Mouse (Mus musculus) midbrain, embryonic 14.5 days (tissue): ENCODE results near the gene Nfkbid. TPM values are rescaled to one million over a fixed set of nuclear protein-coding genes. Genes with fewer than 3 reads are reported as not detected.

Experiments used
- ATAC-seq: fragments of 200-750 bp; cut with Nextera tagmentation; 2 replicates; pipeline ENCODE4 v1.8.0; 2017; ENCODE audit warnings: moderate number of reproducible peaks, moderate library complexity; ENCODE audit not compliant: low FRiP score, low TSS enrichment
- DNase-seq: peaks from one replicate; pipeline ENCODE4 v3.0.0-alpha.2; 2015
- H3K27ac ChIP-seq: fragments of 300-500 bp; sonication (generic); replicated peaks from 2 replicates; pipeline ENCODE4 v1.5.1; 2014; ENCODE audit warnings: mild to moderate bottlenecking, low read depth, low read length, moderate library complexity
- H3K27me3 ChIP-seq: fragments of 300-500 bp; sonication (generic); 2 replicates; pipeline ENCODE4 v1.6.1; 2014; ENCODE audit warnings: low read length, control low read depth, mixed read lengths; ENCODE audit not compliant: control insufficient read depth, insufficient read depth
- H3K36me3 ChIP-seq: fragments of 300-500 bp; sonication (generic); 2 replicates; pipeline ENCODE4 v1.6.1; 2014; ENCODE audit warnings: low read length, control low read depth; ENCODE audit not compliant: control insufficient read depth, insufficient read depth
- H3K4me1 ChIP-seq: fragments of 300-500 bp; sonication (generic); 2 replicates; pipeline ENCODE4 v1.6.1; 2014; ENCODE audit warnings: mild to moderate bottlenecking, antibody characterized with exemption, low read length, control low read depth; ENCODE audit not compliant: control insufficient read depth, insufficient read depth
- H3K4me2 ChIP-seq: fragments of 300-500 bp; sonication (generic); 2 replicates; pipeline ENCODE4 v1.6.1; 2014; ENCODE audit warnings: mild to moderate bottlenecking, low read length, moderate library complexity
- H3K4me3 ChIP-seq: fragments of 300-500 bp; sonication (generic); replicated peaks from 2 replicates; pipeline ENCODE4 v1.5.1; 2014; ENCODE audit warnings: low read depth, low read length
- H3K9ac ChIP-seq: fragments of 300-500 bp; sonication (generic); replicated peaks from 2 replicates; pipeline ENCODE4 v1.6.1; 2014; ENCODE audit warnings: mild to moderate bottlenecking, low read length, moderate library complexity
- H3K9me3 ChIP-seq: fragments of 300-500 bp; sonication (generic); 2 replicates; pipeline ENCODE4 v1.6.1; 2016; ENCODE audit warnings: low read length, control low read depth, mixed read lengths; ENCODE audit not compliant: control insufficient read depth
- WGBS: fragments of 180-500 bp; shearing (Covaris S2); extraction: QIAGEN DNeasy Blood & Tissue Kit; methylation state at CpG from one replicate; pipeline ENCODE4 v1.1.7; 2014; 5-methylcytosine and 5-hydroxymethylcytosine counted together
- polyA plus RNA-seq: library from polyadenylated mRNA; unstranded; fragments of >200 nt; fragmentation: Nextera tagmentation; extraction: Ambion mirVana; gene quantifications from 2 replicates; pipeline ENCODE4 v1.2.1, GENCODE M21; 2014

The Nfkbid gene
- polyA plus RNA-seq, 1 experiment from 2014 or later, result 1.4 TPM

GRCm38 (mm10) chr7:30435156-30435555 is 13.6 kb downstream of the Nfkbid start:
- H3K27ac ChIP-seq, result no peak overlapping the region
- no peak overlapping the region for H3K4me3 ChIP-seq
- ATAC-seq (no peak; the same call in 1 of the 2 replicates), DNase-seq (no peak)
- H3K27me3 ChIP-seq, result no peaks in the 10 kb centered on the region
- H3K36me3 ChIP-seq, result peaks cover 65% of the 10 kb centered on the region
- WGBS, result 55% methylated on average over 9 of the region's 9 CpGs
- no peaks in the 10 kb centered on the region for H3K4me1 ChIP-seq
- H3K9ac ChIP-seq, result no peak overlapping the region
- H3K9me3 ChIP-seq, result no peaks in the 10 kb centered on the region
- H3K4me2 ChIP-seq, result no peak overlapping the region

DNA sequence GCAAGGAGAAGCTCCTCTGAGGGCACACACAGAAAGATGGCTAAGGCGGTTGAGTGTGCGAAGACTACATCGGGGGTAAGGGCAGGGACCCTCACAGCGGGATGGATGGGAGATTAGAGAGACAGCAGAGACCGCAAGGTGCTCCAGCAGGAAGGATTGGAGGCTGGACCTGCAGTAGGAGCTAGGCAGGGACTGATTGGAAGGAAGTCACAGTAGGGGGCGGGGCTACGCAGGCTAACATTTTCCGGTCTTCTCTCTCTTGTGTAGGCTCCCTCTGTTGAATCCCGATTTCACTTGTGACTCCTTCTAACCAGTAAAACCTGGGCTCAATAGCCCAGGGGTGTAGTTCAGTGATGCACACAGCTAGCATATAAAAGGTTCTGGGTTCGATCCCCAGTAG is 15.3 kb downstream of the Nfkbid start:
- no peak overlapping the region for H3K4me2 ChIP-seq
- WGBS, result 29% methylated on average over 10 of the region's 10 CpGs
- peaks cover 80% of the 10 kb centered on the region for H3K36me3 ChIP-seq
- ATAC-seq, result no peak
- H3K4me1 ChIP-seq, result no peaks in the 10 kb centered on the region
- no peak overlapping the region for H3K27ac ChIP-seq
- DNase-seq, result peak; percentile 24
- no peaks in the 10 kb centered on the region for H3K27me3 ChIP-seq
- H3K9me3 ChIP-seq, result no peaks in the 10 kb centered on the region
- H3K9ac ChIP-seq, result no peak overlapping the region
- H3K4me3 ChIP-seq, result no peak overlapping the region

DNA sequence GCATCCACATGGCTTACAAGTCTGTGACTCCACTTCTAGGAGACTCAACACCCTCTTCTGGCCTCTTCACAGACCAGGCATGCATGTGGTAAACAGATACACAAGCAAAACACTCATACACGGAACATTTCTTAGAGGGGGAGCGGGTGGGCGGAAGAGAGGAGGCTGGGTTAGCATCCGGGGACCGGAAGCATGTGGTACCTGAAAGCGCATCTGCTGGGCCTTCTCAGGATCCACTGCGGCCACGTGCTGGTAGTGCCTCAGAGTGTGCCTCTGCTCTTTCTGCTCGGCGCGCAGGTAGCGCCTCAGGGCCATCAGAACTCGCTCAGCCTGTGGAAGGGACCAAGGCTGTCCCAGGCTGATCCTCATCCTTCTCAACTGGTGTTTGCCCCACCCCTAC is 18.2 kb downstream of the Nfkbid start:
- Histone ChIP-seq H3K27ac (no peak overlapping the region), H3K4me2 (no peak overlapping the region), H3K4me1 (peaks cover 2% of the 10 kb centered on the region; the same call in 1 of the 2 replicates), H3K4me3 (no peak overlapping the region), H3K9me3 (no peaks in the 10 kb centered on the region), H3K9ac (no peak overlapping the region), H3K36me3 (peaks cover 83% of the 10 kb centered on the region), H3K27me3 (no peaks in the 10 kb centered on the region)
- no peak for DNase-seq
- ATAC-seq, result no peak
- 82% methylated on average over 13 of the region's 13 CpGs for WGBS

GRCm38 (mm10) chr7:30440697-30441096 is 19.2 kb downstream of the Nfkbid start:
- Histone ChIP-seq H3K4me3 (no peak overlapping the region), H3K27ac (no peak overlapping the region), H3K36me3 (peaks cover 73% of the 10 kb centered on the region), H3K9me3 (no peaks in the 10 kb centered on the region), H3K4me1 (peaks cover 2% of the 10 kb centered on the region; the same call in 1 of the 2 replicates), H3K27me3 (no peaks in the 10 kb centered on the region), H3K4me2 (no peak overlapping the region), H3K9ac (no peak overlapping the region)
- DNase-seq, result peak; percentile 82
- WGBS, result 17% methylated on average over 5 of the region's 5 CpGs
- no peak for ATAC-seq

GRCm38 (mm10) chr7:30443696-30444095 is 22.2 kb downstream of the Nfkbid start:
- peaks cover 46% of the 10 kb centered on the region for H3K36me3 ChIP-seq
- H3K27ac ChIP-seq, result peak overlapping the region; percentile 98; the same call in 1 of the 2 replicates
- peak overlapping the region; percentile 86 for H3K4me3 ChIP-seq
- peak overlapping the region; percentile 90 for H3K4me2 ChIP-seq
- WGBS, result 15% methylated on average over 9 of the region's 9 CpGs
- no peaks in the 10 kb centered on the region for H3K9me3 ChIP-seq
- H3K4me1 ChIP-seq, result peaks cover 7% of the 10 kb centered on the region; the same call in 1 of the 2 replicates
- ATAC-seq (no peak), DNase-seq (peak; percentile 58)
- no peaks in the 10 kb centered on the region for H3K27me3 ChIP-seq
- H3K9ac ChIP-seq, result peak overlapping the region; percentile 99

- ATAC-seq (peak; percentile 66), DNase-seq (peak; percentile 95)
- WGBS, result under 1% methylated on average over 37 of the region's 38 CpGs
- peak overlapping the region; percentile 86 for H3K4me3 ChIP-seq
- H3K4me2 ChIP-seq, result peak overlapping the region; percentile 90
- H3K4me1 ChIP-seq, result peaks cover 7% of the 10 kb centered on the region; the same call in 1 of the 2 replicates
- H3K27me3 ChIP-seq, result no peaks in the 10 kb centered on the region
- H3K9me3 ChIP-seq, result no peaks in the 10 kb centered on the region
- peak overlapping the region; percentile 99 for H3K9ac ChIP-seq
- H3K27ac ChIP-seq, result peak overlapping the region; percentile 98
- peaks cover 39% of the 10 kb centered on the region for H3K36me3 ChIP-seq
These were observed 22.8 kb downstream of the Nfkbid start for GRCm38 (mm10) chr7:30444154-30444970.

GRCm38 (mm10) chr7:30444971-30445751 is 23.6 kb downstream of the Nfkbid start, which contains the start of gene Aplp1:
TSS of gene Aplp1 (minus strand) at chr7:30445535.
- DNase-seq, result peak; percentile 92
- H3K36me3 ChIP-seq, result peaks cover 31% of the 10 kb centered on the region
- peak within 1 kb of the TSS; percentile 86 for H3K4me3 ChIP-seq
- peaks cover 7% of the 10 kb centered on the region; the same call in 1 of the 2 replicates for H3K4me1 ChIP-seq
- peak; percentile 87 for ATAC-seq
- H3K9me3 ChIP-seq, result no peaks in the 10 kb centered on the region
- under 1% methylated on average over 62 of the region's 72 CpGs for WGBS
- H3K9ac ChIP-seq, result peak within 1 kb of the TSS; percentile 99
- H3K27me3 ChIP-seq, result no peaks in the 10 kb centered on the region
- H3K4me2 ChIP-seq, result peak within 1 kb of the TSS; percentile 90
- peak within 1 kb of the TSS; percentile 98 for H3K27ac ChIP-seq

- Histone ChIP-seq H3K27me3 (peaks cover 26% of the 10 kb centered on the region), H3K9me3 (no peaks in the 10 kb centered on the region), H3K4me3 (no peak overlapping the region), H3K27ac (no peak overlapping the region), H3K9ac (no peak overlapping the region), H3K36me3 (no peaks in the 10 kb centered on the region), H3K4me2 (no peak overlapping the region), H3K4me1 (peaks cover 5% of the 10 kb centered on the region; the same call in 1 of the 2 replicates)
- no peak for DNase-seq
- ATAC-seq, result no peak
- 82% methylated on average over 7 of the region's 7 CpGs for WGBS
These were observed 28.7 kb downstream of the Nfkbid start for GRCm38 (mm10) chr7:30450241-30450640.
